Mouse (Mus musculus) gastrocnemius, postnatal 10 days (tissue): ENCODE results near the gene Sirpa. TPM values are rescaled to one million over a fixed set of nuclear protein-coding genes. Genes with fewer than 3 reads are reported as not detected.

Experiments
- DNase-seq: peaks from one replicate; pipeline ENCODE4 v3.0.0; 2021; ENCODE audit warnings: mixed read lengths
- total RNA-seq, 2 experiments: library from RNA; stranded (reverse); gene quantifications; 2 replicates each; pipeline ENCODE4 v1.2.3; 2021

Sirpa gene
- total RNA-seq, 2 experiments from 2014 or later: 17.2 to 29.1 TPM

DNA sequence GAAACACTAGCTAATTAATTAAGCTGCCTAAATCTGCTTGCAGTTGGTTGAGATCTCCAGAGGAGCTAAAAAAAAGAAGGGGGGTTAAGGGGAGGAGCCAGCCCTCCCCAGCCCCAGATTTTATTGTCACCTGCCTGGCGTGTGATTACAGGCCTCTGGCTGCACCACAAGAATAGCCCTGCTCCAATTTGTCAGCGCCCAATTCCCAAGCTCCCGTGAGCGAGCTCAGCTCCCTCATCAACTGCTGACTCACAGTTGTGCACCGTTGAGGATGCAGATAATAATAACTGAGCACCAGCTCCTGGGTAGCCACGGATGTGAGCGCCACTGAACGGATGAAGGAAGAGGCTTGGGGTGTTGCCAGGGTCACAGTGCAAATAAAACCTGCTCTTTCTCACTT, 13.6 kb downstream of the Sirpa start:
- DNase-seq: no peak

DNA sequence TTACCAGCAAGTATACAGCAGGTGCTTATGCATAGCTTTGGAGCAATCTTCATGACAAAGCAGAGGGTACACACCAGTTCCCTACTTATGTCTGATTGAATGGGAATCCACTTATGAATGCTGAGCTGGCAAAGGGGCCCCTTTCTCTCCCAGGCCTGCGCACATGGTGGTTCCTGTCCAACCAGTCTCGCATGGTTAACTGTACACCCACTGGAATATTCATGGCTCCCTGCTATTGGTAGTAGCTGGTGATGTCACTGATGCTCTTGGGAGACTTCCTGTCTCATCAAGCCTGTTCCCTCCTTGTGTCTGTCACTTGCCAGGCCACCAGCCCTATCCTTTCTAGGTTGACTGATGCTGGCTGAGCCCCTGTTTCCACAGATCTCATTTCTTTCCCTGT, 14.3 kb downstream of the Sirpa start:
- DNase-seq: no peak

DNA sequence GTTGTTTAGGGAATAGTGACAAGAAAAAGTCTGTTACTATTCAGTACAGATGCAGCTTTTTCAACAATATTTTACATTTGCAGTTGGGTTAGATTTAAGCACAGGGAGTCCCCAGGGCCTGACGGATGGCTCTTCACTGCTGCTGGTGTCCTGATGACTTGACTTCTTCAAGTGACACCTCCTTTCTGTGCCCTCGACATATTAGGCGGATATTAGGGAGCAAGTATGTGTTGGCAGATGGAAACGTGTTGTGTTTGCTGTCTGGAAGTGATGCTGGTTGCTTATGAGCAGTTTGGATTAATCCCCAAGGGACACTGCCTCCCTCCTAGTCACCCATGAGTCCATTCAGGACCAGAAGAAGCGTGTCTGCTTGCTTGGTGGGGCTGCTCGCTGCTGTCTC, 21.3 kb downstream of the Sirpa start:
- DNase-seq: no peak

DNA sequence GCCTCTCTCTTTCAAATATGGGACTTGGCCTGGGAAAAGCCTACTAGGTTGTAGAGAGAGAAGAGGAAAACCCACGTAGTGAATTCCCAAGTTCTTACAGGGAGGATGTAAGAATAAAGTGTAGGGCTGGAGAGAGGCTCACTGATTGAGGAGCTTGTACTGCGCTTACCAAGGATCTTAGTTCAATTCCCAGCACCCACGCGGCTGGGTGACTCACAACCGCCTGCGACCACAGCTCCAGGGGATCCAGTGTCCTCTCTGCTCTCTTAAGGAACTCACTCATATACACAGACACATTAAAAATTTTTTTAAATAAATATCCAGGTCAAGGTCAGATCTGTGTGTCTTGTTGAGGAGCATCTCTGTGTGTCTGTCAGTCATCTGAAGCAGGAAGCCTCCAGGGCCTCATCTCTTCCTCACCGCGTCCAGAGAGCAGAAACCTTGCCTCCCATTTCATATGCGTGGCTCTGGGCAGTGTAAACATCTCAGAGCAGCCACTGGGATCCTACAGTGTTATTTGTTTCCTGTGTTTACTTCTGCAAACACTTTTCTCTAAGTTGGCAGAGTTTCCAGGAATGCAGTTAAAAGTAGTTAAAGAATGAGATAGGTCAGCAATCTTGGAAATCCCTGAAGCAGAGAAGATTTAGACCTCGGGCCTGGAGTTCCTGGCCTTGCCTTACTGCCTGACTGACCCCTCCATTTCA, 22.0 kb downstream of the Sirpa start:
- DNase-seq: no peak

DNA sequence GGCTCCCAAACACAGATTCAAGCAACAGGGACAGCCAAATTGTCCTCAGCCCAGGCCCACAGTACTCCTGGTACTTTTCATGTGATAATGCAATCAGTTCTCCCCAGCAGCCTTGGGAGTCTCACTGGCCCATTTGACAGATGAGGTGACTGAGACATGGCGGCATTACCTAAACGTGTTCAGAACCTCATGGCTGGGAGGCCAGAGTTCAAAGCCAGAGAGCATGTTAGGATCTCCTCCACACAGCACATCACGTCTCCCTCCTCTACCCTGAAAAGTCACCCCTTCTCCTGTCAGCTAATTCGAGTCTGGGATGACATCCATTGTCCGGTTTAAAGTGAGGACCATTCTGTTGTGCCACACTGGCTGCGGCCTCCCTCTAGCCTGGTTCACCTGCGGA, 27.5 kb downstream of the Sirpa start:
- DNase-seq: no peak

DNA sequence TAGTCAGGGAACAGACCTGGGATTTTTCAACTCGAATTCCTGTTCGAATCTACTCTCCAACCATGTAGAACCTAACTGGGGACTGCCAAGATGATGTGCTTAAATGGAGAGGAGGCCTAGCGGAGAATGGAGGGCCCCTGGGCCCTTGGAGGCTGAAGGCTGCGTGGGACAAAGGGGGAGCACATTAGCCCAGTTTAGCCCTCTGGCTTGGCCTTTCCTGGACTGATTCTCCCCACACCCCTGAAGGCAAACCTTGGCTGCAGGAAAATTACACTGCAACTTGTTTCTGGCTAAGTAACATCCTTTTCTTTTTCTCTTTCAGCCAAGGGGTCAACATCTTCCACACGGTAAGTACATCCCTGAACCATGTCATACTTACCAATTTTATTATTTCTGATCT, 28.2 kb downstream of the Sirpa start:
- no peak for DNase-seq

DNA sequence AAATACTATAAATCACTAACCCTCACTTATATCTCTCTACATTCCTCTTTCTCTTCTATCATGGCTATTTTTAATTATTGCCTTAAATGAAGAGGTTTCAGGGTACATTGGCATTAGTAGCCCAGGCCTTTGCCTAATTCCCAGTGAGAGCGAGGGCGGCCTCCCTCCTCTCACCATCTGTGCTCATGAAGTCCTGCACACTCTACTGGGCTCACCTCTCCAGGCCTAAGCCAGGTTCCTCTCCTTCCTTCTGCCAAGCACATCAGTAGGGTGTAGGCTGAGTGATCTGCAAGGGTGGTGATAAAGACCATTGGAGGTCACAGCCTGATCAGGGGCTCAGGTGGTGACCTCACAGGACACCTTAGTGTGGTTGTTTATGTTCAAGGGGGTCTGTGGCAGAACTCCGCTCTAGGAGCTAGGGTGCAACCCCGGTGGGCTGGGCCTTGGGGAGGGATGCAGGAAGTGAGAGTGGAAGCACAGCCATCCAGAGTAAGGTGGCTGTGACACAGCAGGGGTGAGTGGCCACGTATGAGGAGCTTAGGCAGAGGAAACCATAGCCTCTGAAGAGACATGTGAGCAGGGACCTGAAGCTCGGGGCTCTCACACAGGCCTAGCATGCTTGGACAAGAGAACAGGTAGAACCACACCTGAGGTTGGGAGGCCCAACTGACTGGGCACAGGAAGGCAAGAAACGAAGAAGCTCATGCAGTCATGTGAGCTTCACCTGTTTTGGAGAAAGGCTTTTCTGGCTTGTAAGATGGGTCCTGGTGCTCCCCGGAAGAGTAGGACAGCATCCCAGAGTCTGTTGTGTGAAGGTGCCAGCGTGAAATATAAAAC, 29.2 kb downstream of the Sirpa start:
- no peak for DNase-seq

DNA sequence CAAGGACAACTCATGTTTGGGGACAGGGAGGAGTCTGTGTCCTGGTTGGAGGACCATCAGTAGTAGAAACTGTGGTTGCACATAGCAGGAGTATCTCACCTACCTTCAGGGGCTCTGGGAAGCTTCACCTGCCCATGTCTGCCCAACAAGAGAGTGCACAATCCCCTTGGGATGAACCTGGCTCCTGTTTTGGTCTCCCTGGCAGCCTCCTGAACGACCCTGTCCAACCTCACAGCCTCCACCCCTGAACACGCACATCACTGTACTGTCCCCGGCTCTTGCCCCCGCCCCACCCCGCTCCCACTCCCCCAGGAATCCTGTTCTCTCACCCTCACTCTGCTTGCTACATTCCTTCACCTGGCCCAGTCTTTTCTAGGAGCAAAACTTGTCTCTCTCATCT, 30.3 kb downstream of the Sirpa start:
- no peak for DNase-seq

DNA sequence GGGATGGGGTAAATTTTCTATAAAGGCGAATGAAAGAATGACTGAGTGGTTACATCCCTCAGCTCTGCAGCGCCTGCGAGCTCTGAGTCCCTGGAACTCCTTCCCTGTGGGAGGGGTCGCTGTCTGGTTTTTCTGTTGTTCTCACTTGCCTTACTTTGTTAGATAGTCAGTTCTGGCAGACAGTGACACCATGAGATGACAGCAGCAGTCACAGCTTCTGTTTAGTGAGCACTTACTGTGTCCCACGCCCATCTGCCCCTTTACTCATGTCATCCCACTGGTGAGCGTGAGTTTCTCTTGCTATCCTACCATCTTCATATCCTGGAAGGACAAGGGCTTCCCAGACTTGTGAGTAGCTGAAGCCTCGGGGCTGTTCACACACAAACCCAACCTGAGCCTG, 31.1 kb downstream of the Sirpa start:
- DNase-seq: no peak

DNA sequence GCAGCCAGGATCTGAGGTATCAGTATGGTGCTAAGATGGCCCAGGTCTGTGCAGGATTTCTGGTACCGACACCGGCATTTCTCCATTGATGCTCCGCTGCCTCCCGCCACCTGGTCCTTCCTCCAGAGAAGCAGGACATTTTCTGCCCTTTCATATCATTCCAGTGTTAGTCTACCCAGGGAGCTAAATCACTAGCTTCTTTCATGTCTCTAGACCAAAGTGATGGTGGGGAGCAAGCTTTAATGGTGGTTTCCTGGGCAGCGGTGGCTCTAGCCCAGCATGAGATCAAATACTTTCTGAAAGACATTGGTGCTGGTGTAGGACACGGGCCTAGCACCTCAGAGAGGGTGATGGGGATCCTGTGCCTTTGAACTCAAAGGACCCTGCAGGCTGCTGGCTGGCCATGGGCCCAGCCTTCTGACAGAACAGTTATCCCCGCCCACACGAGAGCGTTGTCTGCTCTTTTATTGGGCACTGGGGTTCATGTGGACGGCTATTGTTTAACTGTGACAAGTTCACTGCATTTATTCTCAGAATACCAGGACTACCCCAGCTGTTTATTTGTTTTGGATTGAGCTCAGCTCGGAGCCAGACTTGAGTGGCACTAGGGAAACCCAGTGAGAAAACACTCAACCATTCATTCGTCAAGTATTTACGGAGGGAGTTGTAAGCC, 31.7 kb downstream of the Sirpa start:
- DNase-seq: no peak

DNA sequence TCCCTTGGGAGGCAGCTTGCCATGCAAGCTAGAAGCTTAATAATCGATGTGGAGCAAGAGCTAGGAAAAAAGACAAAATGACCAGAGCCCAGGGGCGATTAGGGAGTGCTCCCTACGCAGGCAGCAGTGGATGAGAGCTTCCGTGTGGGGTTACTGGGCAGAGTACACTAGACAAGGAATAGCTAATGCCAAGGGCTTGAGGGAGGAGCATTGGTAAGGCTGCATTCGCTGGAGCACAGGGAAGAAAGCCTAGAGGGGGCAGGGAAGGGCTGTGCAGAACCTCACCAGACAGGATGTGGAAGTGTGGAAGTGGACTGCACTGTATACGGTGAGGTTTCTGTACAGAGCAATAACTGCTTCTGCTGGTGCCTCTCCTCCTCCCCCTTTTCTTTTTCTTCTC, 32.3 kb downstream of the Sirpa start:
- DNase-seq: no peak

DNA sequence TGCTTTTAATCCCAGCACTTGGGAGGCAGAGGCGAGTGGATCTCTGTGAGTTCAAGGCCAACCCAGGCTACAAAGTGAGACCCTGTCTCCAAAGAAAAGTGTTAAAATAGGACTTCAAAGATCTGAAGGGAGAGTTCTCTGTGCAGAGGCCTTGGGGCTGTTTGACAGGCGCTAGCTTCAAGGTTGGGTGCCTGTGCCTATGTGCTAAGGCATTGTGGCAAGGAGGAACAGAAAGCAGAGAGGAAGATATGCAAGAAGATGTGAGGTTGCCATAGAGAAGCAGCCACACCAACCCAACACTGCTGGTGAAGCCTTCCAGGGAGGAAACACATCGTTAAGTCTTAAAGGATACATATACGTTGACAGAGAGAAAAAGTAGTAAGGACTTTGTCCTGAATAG, 33.2 kb downstream of the Sirpa start:
- DNase-seq: no peak

DNA sequence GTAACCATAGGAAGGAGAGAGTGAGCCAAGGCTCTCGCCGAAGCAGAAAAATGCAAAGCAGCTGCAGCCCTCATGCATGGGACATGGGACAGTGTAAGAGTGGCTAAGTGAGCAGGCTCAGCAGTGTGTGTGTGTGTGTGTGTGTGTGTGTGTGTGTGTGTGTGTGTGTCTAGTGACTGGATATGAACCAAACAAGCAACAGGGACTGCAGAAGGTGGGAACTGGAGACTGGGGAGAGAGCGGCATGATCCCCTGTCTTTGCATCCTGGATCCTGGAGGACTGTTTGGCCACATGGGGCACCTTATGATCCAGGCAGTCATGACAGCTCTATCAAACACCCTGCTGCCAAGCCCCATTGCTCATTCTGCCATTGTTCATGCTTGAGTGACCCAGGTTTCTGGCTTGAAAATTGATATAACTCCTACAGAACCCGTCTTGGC, 34.0 kb downstream of the Sirpa start:
- DNase-seq: no peak

DNA sequence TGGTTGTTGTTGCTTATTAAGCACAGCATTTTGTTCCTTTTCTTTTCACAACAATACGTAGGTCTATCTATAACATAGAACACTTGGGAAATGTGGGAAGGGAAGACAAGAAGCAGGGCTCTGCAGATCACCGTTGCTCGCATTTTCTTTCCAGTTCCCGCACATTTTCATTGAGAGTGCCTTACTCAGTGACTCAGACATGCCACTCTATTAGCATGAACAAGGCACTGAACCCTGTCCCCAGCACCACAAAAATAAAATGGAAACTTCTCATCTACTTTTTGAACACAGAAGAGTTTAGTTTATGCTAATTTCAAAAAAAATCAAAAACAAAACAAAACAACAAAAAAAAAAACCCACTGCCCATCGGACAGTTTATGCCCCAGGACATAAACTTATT, 34.5 kb downstream of the Sirpa start:
- no peak for DNase-seq

DNA sequence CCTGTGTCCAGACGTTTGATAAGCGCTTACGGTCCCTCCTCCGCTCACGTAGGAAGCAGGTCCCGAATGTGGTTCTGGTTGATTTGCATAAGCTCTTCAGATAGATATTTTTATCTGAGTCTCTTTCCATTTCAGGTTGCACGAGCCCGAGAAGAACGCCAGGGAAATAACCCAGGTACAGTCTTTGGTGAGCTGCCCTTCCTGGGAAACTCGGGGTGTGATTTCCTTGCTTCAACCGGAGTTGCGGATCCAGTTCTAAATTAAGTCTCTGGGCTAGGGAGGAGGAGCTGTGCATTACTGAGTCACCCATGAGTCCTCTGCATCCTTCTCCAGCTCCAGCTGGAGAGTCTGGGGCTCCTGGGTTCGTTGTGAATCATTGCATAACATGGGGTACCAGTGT, 35.2 kb downstream of the Sirpa start:
- DNase-seq: no peak

DNA sequence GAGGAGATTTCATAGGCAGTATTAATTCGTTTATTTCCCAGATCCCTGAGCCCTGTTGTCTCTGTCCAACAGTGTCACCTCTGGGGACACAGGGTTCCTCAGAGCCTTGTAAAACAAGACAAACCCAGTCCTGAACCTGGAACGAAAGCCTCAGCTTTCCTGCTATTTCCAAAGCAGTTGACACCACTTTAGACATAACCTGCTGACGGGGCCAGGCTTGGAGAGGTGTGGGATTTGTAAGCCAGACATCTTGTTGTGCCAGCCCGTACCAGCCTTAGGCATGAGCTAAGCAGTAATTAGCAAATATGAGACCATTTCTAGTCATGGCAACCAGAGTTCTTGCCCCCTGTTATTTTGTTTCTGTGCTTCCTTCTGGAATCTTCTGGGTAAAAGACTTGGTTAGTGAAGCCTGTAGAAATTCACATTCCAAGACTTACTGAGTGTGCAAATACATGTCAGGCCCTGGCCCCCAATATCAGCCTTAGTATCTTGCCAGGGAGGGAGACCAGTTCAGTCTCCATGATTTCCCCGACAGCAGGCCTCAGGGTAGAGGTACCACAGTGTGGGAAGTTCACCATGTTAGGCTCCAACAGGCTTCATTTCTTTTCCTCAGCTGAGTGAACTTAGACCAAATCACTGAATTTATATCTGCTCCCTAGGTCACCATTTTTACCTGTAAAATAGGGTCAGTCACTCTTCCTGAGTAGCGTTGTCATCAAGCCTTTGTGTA, 36.0 kb downstream of the Sirpa start:
- no peak for DNase-seq

DNA sequence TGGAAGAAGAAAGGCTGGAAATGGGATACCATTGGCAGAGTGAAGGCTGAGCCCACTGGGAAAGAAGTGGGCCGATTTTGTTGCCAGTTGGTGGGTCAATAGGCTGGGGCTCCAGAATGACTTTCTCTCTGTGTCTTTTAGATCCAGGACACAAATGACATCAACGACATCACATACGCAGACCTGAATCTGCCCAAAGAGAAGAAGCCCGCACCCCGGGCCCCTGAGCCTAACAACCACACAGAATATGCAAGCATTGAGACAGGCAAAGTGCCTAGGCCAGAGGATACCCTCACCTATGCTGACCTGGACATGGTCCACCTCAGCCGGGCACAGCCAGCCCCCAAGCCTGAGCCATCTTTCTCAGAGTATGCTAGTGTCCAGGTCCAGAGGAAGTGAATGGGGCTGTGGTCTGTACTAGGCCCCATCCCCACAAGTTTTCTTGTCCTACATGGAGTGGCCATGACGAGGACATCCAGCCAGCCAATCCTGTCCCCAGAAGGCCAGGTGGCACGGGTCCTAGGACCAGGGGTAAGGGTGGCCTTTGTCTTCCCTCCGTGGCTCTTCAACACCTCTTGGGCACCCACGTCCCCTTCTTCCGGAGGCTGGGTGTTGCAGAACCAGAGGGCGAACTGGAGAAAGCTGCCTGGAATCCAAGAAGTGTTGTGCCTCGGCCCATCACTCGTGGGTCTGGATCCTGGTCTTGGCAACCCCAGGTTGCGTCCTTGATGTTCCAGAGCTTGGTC, 37.3 kb downstream of the Sirpa start:
- DNase-seq: no peak

DNA sequence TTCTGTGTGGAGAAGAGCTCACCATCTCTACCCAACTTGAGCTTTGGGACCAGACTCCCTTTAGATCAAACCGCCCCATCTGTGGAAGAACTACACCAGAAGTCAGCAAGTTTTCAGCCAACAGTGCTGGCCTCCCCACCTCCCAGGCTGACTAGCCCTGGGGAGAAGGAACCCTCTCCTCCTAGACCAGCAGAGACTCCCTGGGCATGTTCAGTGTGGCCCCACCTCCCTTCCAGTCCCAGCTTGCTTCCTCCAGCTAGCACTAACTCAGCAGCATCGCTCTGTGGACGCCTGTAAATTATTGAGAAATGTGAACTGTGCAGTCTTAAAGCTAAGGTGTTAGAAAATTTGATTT, 37.9 kb downstream of the Sirpa start:
- DNase-seq: no peak

DNA sequence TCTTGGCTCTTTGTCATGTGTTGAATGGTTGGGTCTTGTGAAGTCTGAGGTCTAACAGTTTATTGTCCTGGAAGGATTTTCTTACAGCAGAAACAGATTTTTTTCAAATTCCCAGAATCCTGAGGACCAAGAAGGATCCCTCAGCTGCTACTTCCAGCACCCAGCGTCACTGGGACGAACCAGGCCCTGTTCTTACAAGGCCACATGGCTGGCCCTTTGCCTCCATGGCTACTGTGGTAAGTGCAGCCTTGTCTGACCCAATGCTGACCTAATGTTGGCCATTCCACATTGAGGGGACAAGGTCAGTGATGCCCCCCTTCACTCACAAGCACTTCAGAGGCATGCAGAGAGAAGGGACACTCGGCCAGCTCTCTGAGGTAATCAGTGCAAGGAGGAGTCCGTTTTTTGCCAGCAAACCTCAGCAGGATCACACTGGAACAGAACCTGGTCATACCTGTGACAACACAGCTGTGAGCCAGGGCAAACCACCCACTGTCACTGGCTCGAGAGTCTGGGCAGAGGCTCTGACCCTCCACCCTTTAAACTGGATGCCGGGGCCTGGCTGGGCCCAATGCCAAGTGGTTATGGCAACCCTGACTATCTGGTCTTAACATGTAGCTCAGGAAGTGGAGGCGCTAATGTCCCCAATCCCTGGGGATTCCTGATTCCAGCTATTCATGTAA, 38.5 kb downstream of the Sirpa start:
- no peak for DNase-seq

DNA sequence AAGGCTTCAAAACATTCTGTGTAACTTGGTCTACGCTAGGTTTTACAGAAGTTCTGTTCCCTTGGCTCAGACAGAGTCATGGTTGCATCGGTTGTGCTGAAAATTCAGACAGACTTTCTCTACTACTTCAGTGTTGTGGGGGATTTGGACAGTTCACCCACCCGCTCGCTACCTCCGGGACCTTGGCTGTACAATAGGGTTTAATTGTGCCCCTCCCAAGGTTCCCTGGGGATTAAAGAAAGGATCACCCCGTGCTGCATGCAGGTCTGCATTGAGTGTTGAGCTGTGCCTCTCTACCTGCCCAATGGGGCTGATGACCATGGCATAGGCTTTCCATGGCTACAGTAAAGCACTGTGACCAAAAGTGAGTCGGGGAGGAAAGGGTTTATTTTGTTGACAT, 39.7 kb downstream of the Sirpa start:
- DNase-seq: no peak

DNA sequence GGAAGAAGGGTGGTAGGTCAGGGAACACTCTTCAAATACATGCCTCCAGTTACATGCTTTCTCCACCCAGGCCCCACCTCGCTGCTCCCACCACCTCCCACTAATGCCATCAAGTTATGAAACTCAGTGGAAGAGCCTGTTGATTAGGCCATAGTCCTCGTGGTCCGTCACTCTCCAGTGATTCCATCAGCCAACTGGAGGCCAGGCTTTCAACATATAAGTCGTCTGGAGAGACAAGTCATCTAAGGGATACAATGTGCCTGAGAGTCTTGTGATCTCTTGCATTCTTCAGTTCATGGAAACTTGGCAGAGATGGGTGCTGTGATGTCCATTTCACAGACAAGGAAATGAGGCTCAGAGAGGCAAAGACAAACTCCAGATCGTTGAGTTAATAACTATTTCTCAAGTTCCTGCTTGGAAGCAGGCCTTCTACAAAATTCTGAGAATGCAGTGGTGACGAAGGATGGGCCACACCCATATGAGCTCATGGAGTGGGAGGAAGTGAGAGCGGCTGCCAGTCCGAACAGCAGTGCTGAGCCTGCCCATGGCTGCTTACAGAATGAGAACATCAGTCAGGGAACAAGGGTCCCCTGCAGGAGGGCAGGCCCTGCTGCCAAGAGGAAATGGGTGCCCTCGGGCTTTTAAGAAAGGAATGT, 40.6 kb downstream of the Sirpa start:
- peak; percentile 55 for DNase-seq
